In genomic region chr17:78794390-78794789, GRCm38 (mm10) we compare ENCODE assay signal across 1 mouse cellular context.
TF ChIP-seq lines count a peak whose summit lies in the region.

No protein-coding gene starts in this region.

TF ChIP-seq in MEL, 35 proteins besides CTCF, POLR2A, EP300 and RAD21 (continued from another document):
- TF ChIP-seq ETS1 (IDR thresholded peaks at IDR 0.05; ENCODE audit: low read depth, low read length): peak; percentile 33; the same call in 1 of the 2 replicates
- TF ChIP-seq MYB (IDR thresholded peaks at IDR 0.05; ENCODE audit: low read depth, low read length): no peak
- peak; percentile 6; the same call in 1 of the 2 replicates for TF ChIP-seq TAL1 (IDR thresholded peaks at IDR 0.05; ENCODE audit: low read length)
- no peak for TF ChIP-seq MAX (IDR thresholded peaks at IDR 0.05; ENCODE audit: low read length)
